Mouse (Mus musculus) thymus, adult 2 months (tissue): Measurements from ENCODE around the gene Nubp1. TPM values are rescaled to one million over a fixed set of nuclear protein-coding genes. Genes with fewer than 3 reads are reported as not detected.

Source experiments
- DNase-seq: peaks from one replicate; pipeline ENCODE4 v3.0.0; 2021
- H3K27ac ChIP-seq: fragments of 200-500 bp; 2 replicates; pipeline ENCODE4 v1.5.1; 2012; ENCODE audit warnings: low read length, control low read depth; ENCODE audit not compliant: control insufficient read depth, insufficient read depth
- H3K27me3 ChIP-seq: fragments of 200-500 bp; 2 replicates; pipeline ENCODE4 v1.6.1; 2012; ENCODE audit warnings: mild to moderate bottlenecking, low read length, moderate library complexity, mixed read lengths; ENCODE audit not compliant: control insufficient read depth, insufficient read depth
- H3K36me3 ChIP-seq: fragments of 200-500 bp; 2 replicates; pipeline ENCODE4 v1.6.1; 2012; ENCODE audit warnings: mild to moderate bottlenecking, low read length, moderate library complexity; ENCODE audit not compliant: control insufficient read depth, insufficient read depth
- H3K4me1 ChIP-seq: fragments of 200-500 bp; replicated peaks from 2 replicates; pipeline ENCODE4 v1.6.1; 2012; ENCODE audit warnings: low read length; ENCODE audit not compliant: control insufficient read depth, insufficient read depth
- H3K4me3 ChIP-seq: fragments of 200-500 bp; 2 replicates; pipeline ENCODE4 v1.5.1; 2012; ENCODE audit warnings: mild to moderate bottlenecking, low read length, control low read depth, moderate library complexity; ENCODE audit not compliant: control insufficient read depth, insufficient read depth
- CTCF ChIP-seq: fragments of 200-500 bp; IDR thresholded peaks from 2 replicates; pipeline ENCODE4 v1.5.1; 2012; ENCODE audit warnings: mild to moderate bottlenecking, control low read depth, low read length, moderate library complexity, borderline replicate concordance; ENCODE audit not compliant: control insufficient read depth, poor library complexity, insufficient read depth; ENCODE audit errors: extremely low read depth
- POLR2A ChIP-seq: fragments of 200-500 bp; IDR thresholded peaks from 2 replicates; pipeline ENCODE4 v1.6.1; 2012; ENCODE audit warnings: mild to moderate bottlenecking, low read length, control low read depth, moderate library complexity; ENCODE audit not compliant: control insufficient read depth, poor library complexity, insufficient read depth; ENCODE audit errors: extremely low read depth
- WGBS: fragments of 180-500 bp; shearing (Covaris S2); methylation state at CpG from one replicate; pipeline ENCODE4 v1.1.7; 2018; 5-methylcytosine and 5-hydroxymethylcytosine counted together
- polyA plus RNA-seq: library from polyadenylated mRNA; depleted of rRNA; stranded (reverse); fragments of >200 nt; gene quantifications from 2 replicates; pipeline ENCODE4 v1.2.3, GENCODE M21; 2012

Nubp1 gene
- polyA plus RNA-seq, 1 experiment: 67.4 TPM

DNA sequence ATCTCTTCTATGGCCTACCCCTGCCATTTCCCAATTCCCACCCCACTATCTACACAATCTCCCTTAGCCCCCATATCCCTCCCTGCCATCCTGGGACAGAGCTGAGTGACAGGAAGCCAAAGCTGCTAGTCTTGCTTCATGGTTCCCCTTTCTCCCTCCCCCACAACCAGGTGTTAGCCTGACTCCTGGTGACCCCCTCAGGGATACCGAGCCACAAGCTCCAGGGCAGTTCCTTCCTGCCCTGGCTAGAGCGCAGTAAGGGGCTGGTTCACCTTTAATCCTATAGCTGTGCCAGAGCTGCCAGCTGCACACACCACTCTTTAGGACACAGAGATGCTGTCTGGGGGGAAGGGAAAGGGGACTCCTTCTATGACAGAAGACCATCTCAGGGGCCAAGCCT, 36.0 kb downstream of the Nubp1 start:
- no peak for DNase-seq
- no peaks in the 10 kb centered on the region for H3K27me3 ChIP-seq
- WGBS: 22% methylated on average over 2 of the region's 2 CpGs
- H3K27ac ChIP-seq: no peak overlapping the region
- no peak for TF ChIP-seq POLR2A
- no peak for TF ChIP-seq CTCF
- no peaks in the 10 kb centered on the region; the same call in 1 of the 2 replicates for H3K4me1 ChIP-seq
- no peak overlapping the region for H3K4me3 ChIP-seq
- no peaks in the 10 kb centered on the region for H3K36me3 ChIP-seq

DNA sequence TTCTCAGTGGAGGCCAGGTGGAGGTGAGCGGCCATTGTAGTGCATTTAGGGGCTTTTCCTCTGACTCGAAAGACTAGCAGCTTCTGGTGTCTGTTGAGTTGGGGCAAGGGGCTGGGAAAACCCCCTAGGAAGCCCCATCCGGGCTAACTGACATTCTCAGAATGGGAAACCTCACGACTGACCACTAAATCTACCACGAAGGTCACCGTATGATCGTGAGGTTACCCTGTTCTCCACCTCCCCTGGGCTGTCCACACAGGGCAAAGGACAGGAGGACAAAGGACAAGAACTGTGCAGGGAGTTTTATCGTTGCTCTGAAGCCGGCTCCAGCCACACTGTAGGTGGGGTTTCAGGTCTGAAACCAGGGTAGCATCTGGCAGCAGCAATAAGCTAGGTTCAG, 37.2 kb downstream of the Nubp1 start:
- WGBS: 37% methylated on average over 9 of the region's 9 CpGs

GRCm38 (mm10) chr16:10451906-10452305, 40.2 kb downstream of the Nubp1 start:
- 100% methylated on average over 2 of the region's 2 CpGs for WGBS
- Histone ChIP-seq H3K36me3 (no peaks in the 10 kb centered on the region), H3K27me3 (no peaks in the 10 kb centered on the region), H3K4me3 (no peak overlapping the region), H3K4me1 (no peaks in the 10 kb centered on the region; the same call in 1 of the 2 replicates), H3K27ac (no peak overlapping the region)
- TF ChIP-seq CTCF (no peak), POLR2A (no peak)
- no peak for DNase-seq

More for the DNA sequence above, 37.2 kb downstream of the Nubp1 start:
- H3K4me3 ChIP-seq: no peak overlapping the region
- no peak overlapping the region for H3K27ac ChIP-seq
- TF ChIP-seq CTCF (no peak), POLR2A (no peak)
- no peaks in the 10 kb centered on the region for H3K36me3 ChIP-seq
- no peaks in the 10 kb centered on the region for H3K27me3 ChIP-seq
- DNase-seq: no peak
- H3K4me1 ChIP-seq: no peaks in the 10 kb centered on the region; the same call in 1 of the 2 replicates

DNA sequence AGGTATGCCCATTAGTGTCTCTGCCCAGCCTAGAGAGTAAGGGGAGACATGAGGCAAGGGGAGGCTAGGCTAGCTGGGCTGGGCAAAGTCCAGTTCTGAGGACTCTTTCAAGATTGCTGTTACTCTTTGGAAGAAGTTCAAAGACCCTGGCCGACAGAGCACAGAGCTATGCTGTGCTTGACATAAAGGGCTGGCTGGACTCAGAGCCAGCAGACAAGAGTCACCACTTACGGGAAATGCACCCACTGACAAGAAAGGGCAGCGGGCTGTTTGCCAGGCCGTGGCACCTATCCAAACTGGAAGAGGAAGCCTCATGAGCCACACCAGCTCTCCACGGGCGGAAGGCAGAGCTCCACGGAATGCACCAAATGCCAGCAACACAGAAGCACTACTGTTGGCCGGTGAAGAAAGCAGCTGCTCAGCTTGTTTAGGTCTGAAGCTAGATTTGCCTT, 40.7 kb downstream of the Nubp1 start:
- WGBS: 20% methylated on average over 8 of the region's 8 CpGs
- no peak for DNase-seq
- H3K27me3 ChIP-seq: no peaks in the 10 kb centered on the region
- no peaks in the 10 kb centered on the region for H3K36me3 ChIP-seq
- TF ChIP-seq CTCF: no peak
- TF ChIP-seq POLR2A: no peak
- H3K27ac ChIP-seq: no peak overlapping the region
- H3K4me1 ChIP-seq: no peaks in the 10 kb centered on the region; the same call in 1 of the 2 replicates
- H3K4me3 ChIP-seq: no peak overlapping the region

- WGBS: 93% methylated on average over 6 of the region's 6 CpGs
- Histone ChIP-seq H3K36me3 (no peaks in the 10 kb centered on the region), H3K27me3 (no peaks in the 10 kb centered on the region), H3K4me1 (no peaks in the 10 kb centered on the region), H3K27ac (no peak overlapping the region), H3K4me3 (no peak overlapping the region)
- DNase-seq: no peak
- TF ChIP-seq POLR2A (no peak), CTCF (no peak)
These were observed 42.3 kb downstream of the Nubp1 start for GRCm38 (mm10) chr16:10453872-10454582.

- no peak for TF ChIP-seq POLR2A
- no peak for TF ChIP-seq CTCF
- Histone ChIP-seq H3K36me3 (no peaks in the 10 kb centered on the region), H3K27ac (no peak overlapping the region), H3K27me3 (no peaks in the 10 kb centered on the region), H3K4me3 (no peak overlapping the region), H3K4me1 (no peaks in the 10 kb centered on the region)
- WGBS: 93% methylated on average over 3 of the region's 3 CpGs
- DNase-seq: no peak
These were observed 42.8 kb downstream of the Nubp1 start for GRCm38 (mm10) chr16:10454583-10454974.

- TF ChIP-seq POLR2A (no peak), CTCF (no peak)
- Histone ChIP-seq H3K36me3 (no peaks in the 10 kb centered on the region), H3K4me3 (no peak overlapping the region), H3K27ac (no peak overlapping the region), H3K27me3 (no peaks in the 10 kb centered on the region), H3K4me1 (no peaks in the 10 kb centered on the region; the same call in 1 of the 2 replicates)
- WGBS: 86% methylated on average over 2 of the region's 2 CpGs
- DNase-seq: no peak
These were observed 48.4 kb downstream of the Nubp1 start for GRCm38 (mm10) chr16:10460188-10460587.
